Mouse (Mus musculus) MN1 (cell line): Measurements from ENCODE around the gene Sirt4.
"Not testable (repeated sequence)": the region's sequence is repeated elsewhere in the genome, so short reads cannot be mapped to it uniquely, and the experiment has no call there.

Experiments used
- DNase-seq: peaks from one replicate; pipeline ENCODE4 v3.0.0-alpha.2; 2016; ENCODE audit warnings: low spot score

The Sirt4 gene

DNA sequence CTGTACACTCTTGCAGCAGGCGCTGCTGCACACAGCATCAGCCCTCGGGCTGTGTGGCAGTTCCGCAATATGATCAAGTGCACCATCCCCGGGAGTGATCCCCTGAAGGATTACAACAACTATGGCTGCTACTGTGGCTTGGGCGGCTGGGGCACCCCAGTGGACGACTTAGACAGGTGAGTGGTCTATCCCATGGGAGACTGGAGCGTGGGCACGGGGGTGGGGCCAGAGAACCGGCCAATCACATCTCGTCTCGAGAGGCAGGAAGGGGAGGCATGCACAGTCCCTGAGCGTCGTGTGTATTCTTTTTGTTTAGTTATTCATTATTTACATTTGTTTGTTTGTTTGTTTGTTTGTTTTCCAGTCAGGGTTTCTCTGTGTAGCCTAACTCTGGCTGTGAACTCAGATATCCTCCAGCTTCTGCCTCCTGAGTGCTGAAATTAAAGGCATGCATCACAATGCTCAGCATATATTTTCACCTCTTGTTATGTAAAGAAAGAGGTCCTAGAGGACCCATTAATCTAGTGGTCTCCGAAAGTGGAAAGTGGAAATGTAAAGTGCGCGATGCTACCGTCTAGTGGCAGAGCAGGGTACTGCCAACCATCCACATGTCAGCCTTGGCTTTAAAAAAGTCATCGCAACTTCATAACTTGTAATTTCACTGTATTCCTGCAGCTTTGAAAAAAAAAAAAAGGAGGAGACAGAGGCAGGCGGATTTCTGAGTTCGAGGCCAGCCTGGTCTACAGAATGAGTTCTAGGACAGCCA is 13.6 kb downstream of the Sirt4 start:
- DNase-seq, result peak; percentile 64

GRCm38 (mm10) chr5:115469791-115470190 is 14.7 kb downstream of the Sirt4 start:
- DNase-seq, result peak; percentile 60

- DNase-seq, result no peak
These were observed 18.7 kb downstream of the Sirt4 start, which contains the start of gene Pla2g1b for GRCm38 (mm10) chr5:115465642-115466420. Gene Pla2g1b, plus strand, starts transcription at chr5:115466262.

GRCm38 (mm10) chr5:115464408-115465115 is 20.0 kb downstream of the Sirt4 start:
- no peak for DNase-seq

- no peak for DNase-seq
These were observed 25.6 kb downstream of the Sirt4 start for GRCm38 (mm10) chr5:115458918-115459317.

- DNase-seq, result no peak
These were observed 28.7 kb downstream of the Sirt4 start for GRCm38 (mm10) chr5:115455838-115456237.

GRCm38 (mm10) chr5:115454422-115455090 is 30.0 kb downstream of the Sirt4 start:
- DNase-seq, result no peak

GRCm38 (mm10) chr5:115450410-115451317 is 33.9 kb downstream of the Sirt4 start:
- no peak for DNase-seq

GRCm38 (mm10) chr5:115449247-115449646 is 35.3 kb downstream of the Sirt4 start:
- no peak for DNase-seq

GRCm38 (mm10) chr5:115447108-115447507 is 37.4 kb downstream of the Sirt4 start:
- no peak for DNase-seq

- DNase-seq, result no peak
These were observed 40.4 kb downstream of the Sirt4 start for GRCm38 (mm10) chr5:115444130-115444529.

DNA sequence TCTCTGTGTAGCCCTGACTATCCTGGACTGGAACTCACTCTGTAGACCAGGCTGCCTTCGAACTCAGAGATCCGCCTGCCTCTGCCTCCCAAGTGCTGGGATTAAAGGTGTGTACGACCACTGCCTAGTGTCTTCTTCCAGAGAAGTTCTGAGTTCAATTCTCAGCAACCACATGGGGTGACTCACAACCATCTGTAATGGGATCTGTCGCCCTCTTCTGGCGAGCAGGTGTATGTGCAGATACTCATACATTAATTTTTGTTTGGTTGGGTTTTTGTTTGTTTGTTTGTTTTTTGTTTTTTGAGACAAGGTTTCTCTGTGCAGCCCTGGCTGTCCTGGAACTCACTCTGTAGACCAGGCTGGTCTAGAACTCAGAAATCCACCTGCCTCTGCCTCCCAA is 41.9 kb downstream of the Sirt4 start:
- not testable (repeated sequence) for DNase-seq

DNA sequence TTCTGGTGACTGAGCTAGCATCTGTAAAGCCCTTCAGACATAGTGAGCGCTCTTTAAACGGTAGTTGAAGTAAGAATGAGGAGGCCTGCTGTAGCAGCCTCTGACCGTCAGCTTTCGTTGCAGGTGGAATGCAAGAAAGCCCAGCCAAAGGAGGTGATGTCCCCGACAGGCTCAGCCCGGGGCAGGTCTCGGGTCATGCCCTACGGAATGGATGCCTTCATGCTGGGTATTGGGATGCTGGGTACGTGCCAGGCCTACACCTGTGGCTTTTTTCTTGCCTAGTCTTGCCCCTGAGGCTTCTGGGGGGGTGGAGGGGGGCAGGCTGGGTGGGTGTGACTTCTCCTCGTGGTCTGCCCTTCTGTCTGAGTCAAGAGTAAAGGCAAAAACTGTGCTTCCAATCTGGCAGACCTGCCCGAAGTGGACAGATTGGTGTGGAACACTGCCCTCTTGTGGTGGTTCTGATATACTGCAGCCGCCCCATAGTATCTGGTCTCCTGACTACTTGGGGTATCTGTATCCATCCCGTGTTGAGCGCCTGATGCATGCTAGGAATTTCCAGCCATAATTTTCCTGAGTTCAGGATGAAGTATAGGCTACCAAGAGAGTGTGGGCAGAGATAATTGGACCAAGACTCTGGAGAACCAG is 43.2 kb downstream of the Sirt4 start:
- peak; percentile 85 for DNase-seq

- DNase-seq, result no peak
These were observed 45.9 kb downstream of the Sirt4 start for GRCm38 (mm10) chr5:115438667-115439066.

DNA sequence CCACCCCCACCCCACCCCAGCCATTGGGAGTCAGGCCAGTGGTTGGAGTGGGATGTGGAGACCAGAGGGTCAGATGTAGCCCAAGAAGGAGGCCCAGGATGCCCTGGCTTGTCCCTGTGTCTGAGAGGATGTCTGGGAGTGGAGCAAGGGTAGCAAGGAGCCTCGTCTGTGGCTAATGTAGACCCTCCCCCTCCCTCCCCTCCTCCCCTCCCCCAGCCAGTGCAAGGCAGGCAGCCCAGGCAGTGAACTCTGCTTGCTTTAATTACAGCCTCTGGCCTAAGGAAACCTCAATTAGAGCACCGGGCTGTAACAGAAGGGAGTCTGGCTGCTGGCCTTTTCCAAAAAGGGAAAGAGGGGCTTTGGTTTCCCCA is 46.6 kb downstream of the Sirt4 start:
- DNase-seq, result peak; percentile 34

DNA sequence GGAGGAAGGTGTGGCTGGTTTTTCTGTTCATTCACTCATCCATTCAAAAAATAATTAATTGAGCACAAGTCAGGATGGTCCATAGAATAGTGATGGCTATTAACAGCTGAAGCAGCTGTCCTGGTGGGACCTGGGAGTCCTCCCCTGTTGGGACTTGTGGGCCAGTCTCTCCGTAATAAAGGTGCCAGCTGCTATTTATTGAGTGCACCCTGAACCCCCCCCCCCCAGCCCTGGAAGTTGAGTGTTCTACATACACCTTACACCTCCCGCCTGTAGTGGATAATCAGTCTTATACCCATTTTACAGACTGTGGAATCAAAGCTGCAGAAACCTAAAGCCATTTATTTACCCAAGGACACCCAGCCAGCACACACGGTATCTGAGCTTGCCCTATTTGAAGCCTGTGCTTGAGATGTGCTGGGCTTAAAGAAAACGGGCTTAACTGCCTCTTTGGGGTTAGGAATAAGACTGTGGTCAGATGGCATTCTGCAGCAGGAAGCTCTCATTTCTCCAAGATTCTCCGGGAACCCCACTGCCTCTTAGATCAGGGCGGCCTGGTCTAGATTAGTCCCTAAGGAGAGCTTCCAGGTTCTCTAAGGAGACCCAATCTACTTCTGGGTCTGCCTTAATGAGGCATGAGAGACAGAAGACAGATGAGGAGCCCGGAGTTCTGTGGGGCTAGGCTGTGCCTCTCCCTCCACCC is 47.1 kb downstream of the Sirt4 start:
- peak; percentile 32 for DNase-seq

DNA sequence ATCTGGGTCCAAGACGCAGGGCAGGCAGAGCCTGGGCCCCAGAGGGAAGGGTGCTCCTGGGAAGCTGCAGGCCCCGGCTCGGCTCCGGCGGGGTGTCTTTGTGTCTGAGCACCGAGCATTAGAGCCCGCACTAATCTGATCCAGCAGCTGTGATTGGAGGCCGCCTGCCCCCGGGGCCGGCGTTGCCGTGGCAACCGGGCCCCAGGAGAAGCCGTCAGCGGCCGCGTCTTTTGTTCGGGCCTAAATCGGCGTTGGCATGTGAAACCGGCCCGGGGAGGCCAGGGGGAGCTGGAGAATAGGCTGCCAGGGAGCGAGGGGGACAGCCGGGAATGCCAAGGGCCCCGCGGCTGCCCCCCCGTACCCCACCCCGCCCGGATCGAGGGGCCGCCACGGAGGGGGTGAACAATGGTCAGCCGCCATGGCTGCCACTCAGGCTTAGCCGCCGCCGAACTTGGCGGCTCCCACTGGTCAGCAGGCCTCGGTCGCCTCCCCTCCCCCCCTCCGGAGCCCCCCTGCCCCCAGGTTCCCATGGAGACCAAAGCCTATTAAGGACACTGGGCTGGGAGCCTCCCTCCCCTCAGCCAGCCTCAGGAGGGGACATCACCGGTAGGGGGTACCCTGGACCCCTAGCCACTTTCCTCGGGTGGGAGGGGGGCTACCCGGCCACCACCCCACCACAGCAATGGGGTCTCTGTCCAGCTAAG is 48.0 kb downstream of the Sirt4 start:
- peak; percentile 90 for DNase-seq

DNA sequence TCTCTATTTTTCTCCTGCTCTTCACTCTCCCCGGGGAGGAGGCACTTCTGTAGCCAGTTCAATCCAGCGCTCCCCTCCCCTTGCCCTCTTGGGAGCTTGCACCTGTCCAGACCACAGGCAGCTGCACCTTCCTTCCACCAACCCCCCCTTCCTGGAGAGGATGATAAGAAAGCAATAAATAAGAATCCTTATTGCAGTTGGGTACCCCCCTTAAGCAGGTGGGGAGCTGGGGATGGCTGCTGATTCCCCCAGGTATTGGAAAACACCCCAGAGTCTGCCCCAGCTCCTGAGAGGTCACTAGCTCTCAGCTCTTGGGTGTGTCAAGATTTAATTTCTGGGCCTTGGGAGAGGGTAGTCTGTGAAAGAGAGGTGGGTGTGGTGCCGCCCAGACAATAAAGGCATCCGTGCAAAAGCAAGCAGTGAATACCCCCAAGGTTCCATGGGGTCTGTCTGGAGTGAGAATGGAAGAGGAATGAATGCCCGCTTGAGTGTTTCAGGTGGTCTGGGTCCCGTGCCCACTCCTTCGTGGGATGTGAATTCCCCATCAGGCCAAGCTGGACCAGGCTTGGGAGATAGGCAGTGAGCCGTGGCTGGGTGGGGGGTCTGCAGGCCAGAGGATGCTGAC is 48.7 kb downstream of the Sirt4 start:
- no peak for DNase-seq
